Mouse (Mus musculus) midbrain, embryonic 14.5 days (tissue): ENCODE measurements around the gene Pdzrn3. TPM values are rescaled to one million over a fixed set of nuclear protein-coding genes. Genes with fewer than 3 reads are reported as not detected.

Experiments used
- ATAC-seq: fragments of 200-750 bp; cut with Nextera tagmentation; 2 replicates; pipeline ENCODE4 v1.8.0; 2017; ENCODE audit warnings: moderate number of reproducible peaks, moderate library complexity; ENCODE audit not compliant: low FRiP score, low TSS enrichment
- DNase-seq: peaks from one replicate; pipeline ENCODE4 v3.0.0-alpha.2; 2015
- H3K27ac ChIP-seq: fragments of 300-500 bp; sonication (generic); replicated peaks from 2 replicates; pipeline ENCODE4 v1.5.1; 2014; ENCODE audit warnings: mild to moderate bottlenecking, low read depth, low read length, moderate library complexity
- H3K27me3 ChIP-seq: fragments of 300-500 bp; sonication (generic); 2 replicates; pipeline ENCODE4 v1.6.1; 2014; ENCODE audit warnings: low read length, control low read depth, mixed read lengths; ENCODE audit not compliant: control insufficient read depth, insufficient read depth
- H3K36me3 ChIP-seq: fragments of 300-500 bp; sonication (generic); 2 replicates; pipeline ENCODE4 v1.6.1; 2014; ENCODE audit warnings: low read length, control low read depth; ENCODE audit not compliant: control insufficient read depth, insufficient read depth
- H3K4me1 ChIP-seq: fragments of 300-500 bp; sonication (generic); 2 replicates; pipeline ENCODE4 v1.6.1; 2014; ENCODE audit warnings: mild to moderate bottlenecking, antibody characterized with exemption, low read length, control low read depth; ENCODE audit not compliant: control insufficient read depth, insufficient read depth
- H3K4me2 ChIP-seq: fragments of 300-500 bp; sonication (generic); 2 replicates; pipeline ENCODE4 v1.6.1; 2014; ENCODE audit warnings: mild to moderate bottlenecking, low read length, moderate library complexity
- H3K4me3 ChIP-seq: fragments of 300-500 bp; sonication (generic); replicated peaks from 2 replicates; pipeline ENCODE4 v1.5.1; 2014; ENCODE audit warnings: low read depth, low read length
- H3K9ac ChIP-seq: fragments of 300-500 bp; sonication (generic); replicated peaks from 2 replicates; pipeline ENCODE4 v1.6.1; 2014; ENCODE audit warnings: mild to moderate bottlenecking, low read length, moderate library complexity
- H3K9me3 ChIP-seq: fragments of 300-500 bp; sonication (generic); 2 replicates; pipeline ENCODE4 v1.6.1; 2016; ENCODE audit warnings: low read length, control low read depth, mixed read lengths; ENCODE audit not compliant: control insufficient read depth
- WGBS: fragments of 180-500 bp; shearing (Covaris S2); extraction: QIAGEN DNeasy Blood & Tissue Kit; methylation state at CpG from one replicate; pipeline ENCODE4 v1.1.7; 2014; 5-methylcytosine and 5-hydroxymethylcytosine counted together
- polyA plus RNA-seq: library from polyadenylated mRNA; unstranded; fragments of >200 nt; fragmentation: Nextera tagmentation; extraction: Ambion mirVana; gene quantifications from 2 replicates; pipeline ENCODE4 v1.2.1, GENCODE M21; 2014

Gene Pdzrn3
- polyA plus RNA-seq, 1 experiment from 2014 or later: 20.6 TPM

GRCm38 (mm10) chr6:101350414-101350973, 27.2 kb downstream of the Pdzrn3 start:
- H3K36me3 ChIP-seq: no peaks in the 10 kb centered on the region
- H3K27ac ChIP-seq: no peak overlapping the region
- no peaks in the 10 kb centered on the region for H3K27me3 ChIP-seq
- ATAC-seq (no peak), DNase-seq (no peak)
- H3K4me1 ChIP-seq: peaks cover 25% of the 10 kb centered on the region; the same call in 1 of the 2 replicates
- H3K9me3 ChIP-seq: no peaks in the 10 kb centered on the region
- WGBS: 39% methylated on average over 7 of the region's 7 CpGs
- no peak overlapping the region for H3K4me2 ChIP-seq
- H3K9ac ChIP-seq: no peak overlapping the region
- no peak overlapping the region for H3K4me3 ChIP-seq

DNA sequence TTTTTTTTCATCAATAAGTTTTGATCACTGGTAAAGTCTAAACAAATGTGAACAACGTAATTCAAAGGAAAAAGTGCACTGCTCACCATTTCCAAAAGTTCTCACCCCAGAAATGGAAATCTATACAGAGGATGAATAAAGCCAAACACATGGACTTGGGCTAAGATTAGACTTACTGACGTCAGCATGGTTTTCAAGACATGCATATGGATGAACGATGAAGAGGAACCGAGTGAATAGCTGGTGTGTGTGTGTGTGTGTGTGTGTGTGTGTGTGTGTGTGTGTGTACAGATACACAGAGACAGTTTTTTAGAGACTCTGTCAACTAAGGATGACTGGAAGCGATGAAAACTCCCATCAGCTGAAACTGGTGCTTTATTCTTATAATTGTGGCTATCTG, 29.2 kb downstream of the Pdzrn3 start:
- H3K4me2 ChIP-seq: no peak overlapping the region
- H3K27ac ChIP-seq: no peak overlapping the region
- H3K4me1 ChIP-seq: peaks cover 15% of the 10 kb centered on the region; the same call in 1 of the 2 replicates
- no peak overlapping the region for H3K9ac ChIP-seq
- no peaks in the 10 kb centered on the region for H3K36me3 ChIP-seq
- WGBS: 50% methylated on average over 5 of the region's 5 CpGs
- ATAC-seq (no peak), DNase-seq (no peak)
- no peak overlapping the region for H3K4me3 ChIP-seq
- H3K27me3 ChIP-seq: no peaks in the 10 kb centered on the region
- H3K9me3 ChIP-seq: no peaks in the 10 kb centered on the region

GRCm38 (mm10) chr6:101340051-101340450, 37.6 kb downstream of the Pdzrn3 start:
- ATAC-seq (no peak), DNase-seq (no peak)
- H3K27me3 ChIP-seq: no peaks in the 10 kb centered on the region
- no peak overlapping the region for H3K4me2 ChIP-seq
- H3K4me1 ChIP-seq: no peaks in the 10 kb centered on the region
- H3K4me3 ChIP-seq: no peak overlapping the region
- WGBS: 93% methylated on average over 7 of the region's 7 CpGs
- H3K9me3 ChIP-seq: no peaks in the 10 kb centered on the region
- no peaks in the 10 kb centered on the region for H3K36me3 ChIP-seq
- no peak overlapping the region for H3K27ac ChIP-seq
- H3K9ac ChIP-seq: no peak overlapping the region

DNA sequence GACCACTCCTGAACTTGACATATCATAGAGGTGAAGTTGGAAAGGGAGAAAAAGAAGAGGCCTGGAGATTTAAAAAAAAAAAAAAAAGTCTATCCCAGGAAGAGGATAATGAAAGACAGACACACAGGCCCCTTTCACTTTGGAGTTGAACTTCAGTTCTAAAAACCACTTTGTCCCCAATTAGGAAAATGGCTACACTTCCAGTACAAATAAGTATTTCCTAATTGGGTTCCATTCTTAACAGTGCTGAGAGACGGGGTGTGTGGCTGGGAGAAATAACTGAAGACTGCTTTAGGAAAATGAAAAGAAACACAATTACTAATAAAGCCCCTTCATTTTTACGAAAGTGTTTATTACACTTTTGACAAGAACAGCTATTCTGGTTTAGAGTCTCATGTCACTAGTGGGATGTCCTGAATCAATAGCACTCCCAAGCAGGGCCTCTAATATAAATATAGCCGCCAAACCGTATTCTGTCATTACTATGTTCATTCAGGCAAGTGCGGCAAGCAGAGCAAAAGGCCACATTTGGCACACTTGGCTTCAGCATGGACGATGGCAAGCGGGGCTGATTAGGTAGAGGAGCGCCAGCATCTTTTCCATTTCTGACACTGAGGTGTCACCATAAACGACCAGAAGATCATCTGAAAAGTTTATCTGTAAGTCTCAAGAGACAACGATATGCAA, 39.7 kb downstream of the Pdzrn3 start:
- no peak for ATAC-seq
- Histone ChIP-seq H3K4me2 (no peak overlapping the region), H3K27ac (no peak overlapping the region), H3K36me3 (no peaks in the 10 kb centered on the region), H3K9me3 (no peaks in the 10 kb centered on the region), H3K27me3 (no peaks in the 10 kb centered on the region), H3K9ac (no peak overlapping the region), H3K4me1 (no peaks in the 10 kb centered on the region), H3K4me3 (no peak overlapping the region)
- DNase-seq: no peak
- 85% methylated on average over 10 of the region's 10 CpGs for WGBS

GRCm38 (mm10) chr6:101336660-101337059, 41.0 kb downstream of the Pdzrn3 start:
- Histone ChIP-seq H3K4me2 (no peak overlapping the region), H3K27me3 (no peaks in the 10 kb centered on the region), H3K9me3 (no peaks in the 10 kb centered on the region), H3K4me1 (0 out of 2 replicates have a peak, but pooled peaks cover 3% of the 10 kb centered on the region), H3K36me3 (no peaks in the 10 kb centered on the region), H3K9ac (no peak overlapping the region), H3K27ac (no peak overlapping the region), H3K4me3 (no peak overlapping the region)
- ATAC-seq (no peak), DNase-seq (no peak)
- 91% methylated on average over 10 of the region's 10 CpGs for WGBS

GRCm38 (mm10) chr6:101335744-101336143, 42.0 kb downstream of the Pdzrn3 start:
- Histone ChIP-seq H3K36me3 (no peaks in the 10 kb centered on the region), H3K4me3 (no peak overlapping the region), H3K27ac (no peak overlapping the region), H3K27me3 (no peaks in the 10 kb centered on the region), H3K9me3 (no peaks in the 10 kb centered on the region), H3K4me1 (0 out of 2 replicates have a peak, but pooled peaks cover 3% of the 10 kb centered on the region), H3K4me2 (no peak overlapping the region), H3K9ac (no peak overlapping the region)
- ATAC-seq (no peak), DNase-seq (no peak)
- WGBS: 91% methylated on average over 1 of the region's 1 CpGs

GRCm38 (mm10) chr6:101334495-101334894, 43.2 kb downstream of the Pdzrn3 start:
- ATAC-seq (no peak), DNase-seq (no peak)
- Histone ChIP-seq H3K4me2 (no peak overlapping the region), H3K4me3 (no peak overlapping the region), H3K27ac (no peak overlapping the region), H3K27me3 (no peaks in the 10 kb centered on the region), H3K36me3 (no peaks in the 10 kb centered on the region), H3K9ac (no peak overlapping the region), H3K4me1 (0 out of 2 replicates have a peak, but pooled peaks cover 3% of the 10 kb centered on the region), H3K9me3 (no peaks in the 10 kb centered on the region)
- 95% methylated on average over 3 of the region's 3 CpGs for WGBS

DNA sequence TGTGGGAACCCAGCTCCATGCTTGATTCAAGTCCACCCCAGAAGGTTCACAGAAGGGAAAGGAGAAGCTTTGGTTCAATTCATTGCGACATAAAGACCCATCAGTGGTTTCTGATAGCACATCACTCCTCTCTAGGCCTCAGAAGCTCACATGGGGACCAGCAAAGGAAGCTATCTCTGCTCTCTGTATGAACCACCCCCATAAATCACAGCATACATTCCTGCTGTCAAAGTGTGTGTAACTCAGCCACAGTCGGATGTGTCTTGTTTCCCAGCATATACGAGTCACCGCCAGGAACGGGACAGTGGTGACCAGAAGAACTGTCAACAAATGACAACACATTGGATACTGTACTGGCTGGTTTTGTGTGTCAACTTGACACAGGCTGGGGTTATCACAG, 47.3 kb downstream of the Pdzrn3 start:
- no peaks in the 10 kb centered on the region for H3K9me3 ChIP-seq
- H3K9ac ChIP-seq: no peak overlapping the region
- ATAC-seq (no peak), DNase-seq (no peak)
- no peaks in the 10 kb centered on the region for H3K36me3 ChIP-seq
- no peak overlapping the region for H3K4me3 ChIP-seq
- 0 out of 2 replicates have a peak, but pooled peaks cover 3% of the 10 kb centered on the region for H3K4me1 ChIP-seq
- H3K27me3 ChIP-seq: no peaks in the 10 kb centered on the region
- 98% methylated on average over 5 of the region's 5 CpGs for WGBS
- no peak overlapping the region for H3K4me2 ChIP-seq
- no peak overlapping the region for H3K27ac ChIP-seq

GRCm38 (mm10) chr6:101329499-101329898, 48.2 kb downstream of the Pdzrn3 start:
- Histone ChIP-seq H3K27me3 (no peaks in the 10 kb centered on the region), H3K4me2 (no peak overlapping the region), H3K36me3 (no peaks in the 10 kb centered on the region), H3K27ac (no peak overlapping the region), H3K4me1 (0 out of 2 replicates have a peak, but pooled peaks cover 3% of the 10 kb centered on the region), H3K4me3 (no peak overlapping the region), H3K9ac (no peak overlapping the region), H3K9me3 (no peaks in the 10 kb centered on the region)
- DNase-seq (no peak), ATAC-seq (no peak)
- 72% methylated on average over 6 of the region's 6 CpGs for WGBS
